Mouse (Mus musculus): ENCODE measurements around the gene Tle3. TPM values are rescaled to one million over a fixed set of nuclear protein-coding genes. Genes with fewer than 3 reads are reported as not detected.

Gene Tle3
- total and polyA plus RNA-seq, 3 experiments = 29.7 to 162 (median 131) TPM

GRCm38 (mm10) chr9:61387797-61388196, 15.6 kb downstream of the Tle3 start:
- no peaks in the 10 kb centered on the region for H3K27me3 ChIP-seq (ENCODE audit: insufficient read depth, low read length)
- peaks cover 93% of the 10 kb centered on the region for H3K36me3 ChIP-seq (replicated peaks)
- DNase-seq (ENCODE audit: low spot score) (no peak), ATAC-seq (ENCODE audit: extremely low read depth, insufficient number of reproducible peaks, low FRiP score, poor library complexity, severe bottlenecking) (no peak)
- no peak for TF ChIP-seq CTCF (IDR thresholded peaks at IDR 0.05; ENCODE audit: low read depth, low read length)
- TF ChIP-seq TAL1 (conservative IDR thresholded peaks at IDR 0.05; ENCODE audit: low read depth, low read length) = no peak
- TF ChIP-seq GATA2 (IDR thresholded peaks at IDR 0.05; ENCODE audit: borderline replicate concordance, low read depth, low read length) = no peak
- TF ChIP-seq POLR2AphosphoS5 (IDR thresholded peaks at IDR 0.05; ENCODE audit: insufficient replicate concordance, low read depth, low read length) = no peak
- TF ChIP-seq GATA1 (IDR thresholded peaks at IDR 0.05; ENCODE audit: borderline replicate concordance, low read length) = no peak
- no peaks in the 10 kb centered on the region for H3K9me3 ChIP-seq (replicated peaks)
- H3K4me3 ChIP-seq (ENCODE audit: low read depth, low read length) = no peak overlapping the region
- H3K4me1 ChIP-seq (ENCODE audit: insufficient read depth, low read depth, low read length) = peaks cover 59% of the 10 kb centered on the region

DNA sequence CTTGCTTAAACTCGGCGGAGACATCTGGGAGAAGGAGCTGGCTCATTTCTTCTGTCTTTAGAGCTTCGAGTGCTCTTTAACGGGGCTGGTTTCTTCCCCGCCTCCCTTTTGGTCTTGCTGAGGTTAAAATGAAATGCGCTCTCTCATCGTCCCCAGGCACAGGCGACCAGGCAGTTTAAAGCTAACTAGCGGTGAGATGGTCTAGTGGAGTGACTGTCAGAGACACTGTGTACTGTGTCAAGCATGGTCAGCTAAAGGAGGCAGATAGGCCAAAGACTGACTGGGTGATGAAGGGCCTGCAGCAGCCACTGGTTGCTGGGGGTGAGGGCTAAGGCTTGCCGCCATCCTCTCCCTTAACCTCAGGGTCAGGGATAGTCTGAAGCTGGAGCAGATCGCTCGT, 16.0 kb downstream of the Tle3 start:
- peaks cover 59% of the 10 kb centered on the region for H3K4me1 ChIP-seq (ENCODE audit: insufficient read depth, low read depth, low read length)
- DNase-seq (ENCODE audit: low spot score) = no peak
- ATAC-seq (ENCODE audit: extremely low read depth, insufficient number of reproducible peaks, low FRiP score, poor library complexity, severe bottlenecking) = no peak
- TF ChIP-seq GATA2 (IDR thresholded peaks at IDR 0.05; ENCODE audit: borderline replicate concordance, low read depth, low read length) (no peak), CTCF (IDR thresholded peaks at IDR 0.05; ENCODE audit: low read depth, low read length) (no peak), GATA1 (IDR thresholded peaks at IDR 0.05; ENCODE audit: borderline replicate concordance, low read length) (no peak), POLR2AphosphoS5 (IDR thresholded peaks at IDR 0.05; ENCODE audit: insufficient replicate concordance, low read depth, low read length) (no peak), TAL1 (conservative IDR thresholded peaks at IDR 0.05; ENCODE audit: low read depth, low read length) (no peak)
- H3K36me3 ChIP-seq (replicated peaks) = peaks cover 93% of the 10 kb centered on the region
- no peaks in the 10 kb centered on the region for H3K27me3 ChIP-seq (ENCODE audit: insufficient read depth, low read length)
- H3K9me3 ChIP-seq (replicated peaks) = no peaks in the 10 kb centered on the region
- no peak overlapping the region for H3K4me3 ChIP-seq (ENCODE audit: low read depth, low read length)

- H3K36me3 ChIP-seq (replicated peaks) = peaks cover 94% of the 10 kb centered on the region
- H3K4me1 ChIP-seq (ENCODE audit: insufficient read depth, low read depth, low read length) = peaks cover 56% of the 10 kb centered on the region
- no peaks in the 10 kb centered on the region for H3K9me3 ChIP-seq (replicated peaks)
- no peak for TF ChIP-seq CTCF (IDR thresholded peaks at IDR 0.05; ENCODE audit: low read depth, low read length)
- no peak for TF ChIP-seq TAL1 (conservative IDR thresholded peaks at IDR 0.05; ENCODE audit: low read depth, low read length)
- no peak for TF ChIP-seq GATA1 (IDR thresholded peaks at IDR 0.05; ENCODE audit: borderline replicate concordance, low read length)
- no peak for TF ChIP-seq GATA2 (IDR thresholded peaks at IDR 0.05; ENCODE audit: borderline replicate concordance, low read depth, low read length)
- no peak for TF ChIP-seq POLR2AphosphoS5 (IDR thresholded peaks at IDR 0.05; ENCODE audit: insufficient replicate concordance, low read depth, low read length)
- DNase-seq (ENCODE audit: low spot score) (no peak), ATAC-seq (ENCODE audit: extremely low read depth, insufficient number of reproducible peaks, low FRiP score, poor library complexity, severe bottlenecking) (no peak)
- H3K27me3 ChIP-seq (ENCODE audit: insufficient read depth, low read length) = no peaks in the 10 kb centered on the region
- no peak overlapping the region for H3K4me3 ChIP-seq (ENCODE audit: low read depth, low read length)
Measured at GRCm38 (mm10) chr9:61388689-61389403, 16.7 kb downstream of the Tle3 start.

DNA sequence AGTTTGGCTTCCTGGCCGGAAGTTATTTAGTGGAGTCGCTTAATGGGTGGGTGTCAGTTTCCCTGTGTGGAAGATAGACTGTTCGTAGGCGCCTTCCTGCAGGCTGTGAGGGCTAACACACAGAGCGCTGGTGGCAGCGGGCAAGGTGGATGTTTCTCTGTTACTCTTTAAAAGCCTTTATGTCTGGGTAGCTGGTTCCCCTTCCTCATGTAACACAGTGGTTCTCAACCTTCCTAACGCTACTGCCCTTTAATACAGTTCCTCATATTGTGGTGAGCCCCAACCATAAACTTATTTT, 17.2 kb downstream of the Tle3 start:
- H3K36me3 ChIP-seq (replicated peaks) = peaks cover 94% of the 10 kb centered on the region
- no peaks in the 10 kb centered on the region for H3K9me3 ChIP-seq (replicated peaks)
- ATAC-seq (ENCODE audit: extremely low read depth, insufficient number of reproducible peaks, low FRiP score, poor library complexity, severe bottlenecking) (no peak), DNase-seq (ENCODE audit: low spot score) (no peak)
- peaks cover 56% of the 10 kb centered on the region for H3K4me1 ChIP-seq (ENCODE audit: insufficient read depth, low read depth, low read length)
- TF ChIP-seq TAL1 (conservative IDR thresholded peaks at IDR 0.05; ENCODE audit: low read depth, low read length) (no peak), POLR2AphosphoS5 (IDR thresholded peaks at IDR 0.05; ENCODE audit: insufficient replicate concordance, low read depth, low read length) (no peak), GATA1 (IDR thresholded peaks at IDR 0.05; ENCODE audit: borderline replicate concordance, low read length) (no peak), CTCF (IDR thresholded peaks at IDR 0.05; ENCODE audit: low read depth, low read length) (no peak), GATA2 (IDR thresholded peaks at IDR 0.05; ENCODE audit: borderline replicate concordance, low read depth, low read length) (no peak)
- no peaks in the 10 kb centered on the region for H3K27me3 ChIP-seq (ENCODE audit: insufficient read depth, low read length)
- H3K4me3 ChIP-seq (ENCODE audit: low read depth, low read length) = no peak overlapping the region

GRCm38 (mm10) chr9:61391570-61392337, 19.6 kb downstream of the Tle3 start:
- no peak for ATAC-seq (ENCODE audit: extremely low read depth, insufficient number of reproducible peaks, low FRiP score, poor library complexity, severe bottlenecking)
- Histone ChIP-seq H3K36me3 (replicated peaks) (peaks cover 99% of the 10 kb centered on the region), H3K27me3 (ENCODE audit: insufficient read depth, low read length) (no peaks in the 10 kb centered on the region), H3K9me3 (replicated peaks) (no peaks in the 10 kb centered on the region), H3K4me1 (ENCODE audit: insufficient read depth, low read depth, low read length) (peaks cover 44% of the 10 kb centered on the region), H3K4me3 (ENCODE audit: low read depth, low read length) (no peak overlapping the region)
- DNase-seq (ENCODE audit: low spot score) = no peak
- TF ChIP-seq CTCF (IDR thresholded peaks at IDR 0.05; ENCODE audit: low read depth, low read length) = no peak
- no peak for TF ChIP-seq GATA1 (IDR thresholded peaks at IDR 0.05; ENCODE audit: borderline replicate concordance, low read length)
- TF ChIP-seq GATA2 (IDR thresholded peaks at IDR 0.05; ENCODE audit: borderline replicate concordance, low read depth, low read length) = no peak
- no peak for TF ChIP-seq TAL1 (conservative IDR thresholded peaks at IDR 0.05; ENCODE audit: low read depth, low read length)
- TF ChIP-seq POLR2AphosphoS5 (IDR thresholded peaks at IDR 0.05; ENCODE audit: insufficient replicate concordance, low read depth, low read length) = no peak

DNA sequence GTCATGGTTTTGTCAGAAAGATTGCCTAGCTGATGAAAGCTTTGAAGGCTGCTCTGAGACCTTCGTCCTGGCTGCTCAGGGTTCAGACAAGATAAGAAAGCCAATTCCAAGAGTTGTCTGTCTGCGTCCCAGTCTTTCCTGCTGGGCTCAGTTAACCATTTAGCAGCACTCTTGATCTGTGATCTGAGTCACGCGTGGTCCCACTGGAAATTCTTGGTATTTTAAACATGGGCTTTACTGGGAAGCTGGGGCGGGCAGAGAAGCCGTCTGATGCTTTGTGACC, 20.1 kb downstream of the Tle3 start:
- no peak for ATAC-seq (ENCODE audit: extremely low read depth, insufficient number of reproducible peaks, low FRiP score, poor library complexity, severe bottlenecking)

More for the DNA sequence above, 20.1 kb downstream of the Tle3 start:
- TF ChIP-seq TAL1 (conservative IDR thresholded peaks at IDR 0.05; ENCODE audit: low read depth, low read length) (no peak), CTCF (IDR thresholded peaks at IDR 0.05; ENCODE audit: low read depth, low read length) (no peak), GATA1 (IDR thresholded peaks at IDR 0.05; ENCODE audit: borderline replicate concordance, low read length) (no peak), POLR2AphosphoS5 (IDR thresholded peaks at IDR 0.05; ENCODE audit: insufficient replicate concordance, low read depth, low read length) (no peak), GATA2 (IDR thresholded peaks at IDR 0.05; ENCODE audit: borderline replicate concordance, low read depth, low read length) (no peak)
- Histone ChIP-seq H3K4me1 (ENCODE audit: insufficient read depth, low read depth, low read length) (peaks cover 44% of the 10 kb centered on the region), H3K9me3 (replicated peaks) (no peaks in the 10 kb centered on the region), H3K27me3 (ENCODE audit: insufficient read depth, low read length) (no peaks in the 10 kb centered on the region), H3K36me3 (replicated peaks) (peaks cover 99% of the 10 kb centered on the region), H3K4me3 (ENCODE audit: low read depth, low read length) (no peak overlapping the region)
- no peak for DNase-seq (ENCODE audit: low spot score)

Data from G1E (cell line).